Mouse (Mus musculus): ENCODE measurements around the gene Irx3.

DNA sequence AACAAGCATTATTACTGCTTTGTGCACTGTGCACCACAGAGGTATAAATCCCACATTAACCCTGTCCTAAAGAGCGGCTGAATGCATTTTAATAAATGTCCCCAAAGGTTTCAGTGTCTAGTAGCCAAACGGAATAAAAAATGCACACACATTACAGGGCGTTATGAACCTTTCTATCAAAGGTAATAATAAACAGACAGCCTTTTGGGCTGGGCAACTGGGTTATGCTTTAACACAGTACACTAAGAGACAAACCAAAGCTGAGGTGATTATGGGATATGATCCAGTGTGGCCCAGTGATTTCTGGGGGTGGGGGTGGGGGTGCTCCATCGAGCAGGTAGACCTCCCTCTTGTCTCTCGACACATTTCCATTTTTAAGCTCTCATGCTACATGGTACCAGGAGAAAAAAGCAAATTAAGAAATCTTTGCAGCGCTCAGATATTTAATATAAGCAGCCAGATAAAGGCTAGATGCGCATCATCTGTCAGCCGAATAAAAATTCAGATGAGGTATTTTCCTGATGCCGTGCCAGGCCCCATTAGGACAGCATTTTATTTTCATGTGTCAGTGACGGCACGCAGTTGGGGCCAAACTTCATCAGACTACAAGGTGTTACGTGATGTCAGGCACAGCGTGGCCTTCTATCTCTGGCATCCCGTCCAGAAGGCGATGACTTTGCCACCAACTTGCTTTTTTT lies 51.6 kb downstream of the Irx3 start:
- no peak for TF ChIP-seq CTCF (IDR thresholded peaks at IDR 0.05; ENCODE audit: borderline replicate concordance, extremely low read depth, insufficient read depth, insufficient read length)
- TF ChIP-seq POLR2A (IDR thresholded peaks at IDR 0.05; ENCODE audit: borderline replicate concordance, extremely low read depth, insufficient read depth, insufficient read length, poor library complexity, severe bottlenecking) = no peak

Data from brain, embryonic 14.5 days (tissue).